Mouse (Mus musculus): ENCODE results near the gene Srebf2. TPM values are rescaled to one million over a fixed set of nuclear protein-coding genes. Genes with fewer than 3 reads are reported as not detected.
A peak's percentile ranks its signal among the peaks of the same experiment; 100 is the strongest.

Srebf2 gene
- total RNA-seq, 2 experiments from 2014 or later: 36.2 to 40.7 TPM

- no peak for ATAC-seq (replicated peaks; ENCODE audit: low FRiP score, poor library complexity, severe bottlenecking)
These were observed 28.1 kb downstream of the Srebf2 start for GRCm38 (mm10) chr15:82175091-82175490.

- no peak for ATAC-seq (replicated peaks; ENCODE audit: low FRiP score, poor library complexity, severe bottlenecking)
These were observed 30.8 kb downstream of the Srebf2 start for GRCm38 (mm10) chr15:82177743-82178290.

DNA sequence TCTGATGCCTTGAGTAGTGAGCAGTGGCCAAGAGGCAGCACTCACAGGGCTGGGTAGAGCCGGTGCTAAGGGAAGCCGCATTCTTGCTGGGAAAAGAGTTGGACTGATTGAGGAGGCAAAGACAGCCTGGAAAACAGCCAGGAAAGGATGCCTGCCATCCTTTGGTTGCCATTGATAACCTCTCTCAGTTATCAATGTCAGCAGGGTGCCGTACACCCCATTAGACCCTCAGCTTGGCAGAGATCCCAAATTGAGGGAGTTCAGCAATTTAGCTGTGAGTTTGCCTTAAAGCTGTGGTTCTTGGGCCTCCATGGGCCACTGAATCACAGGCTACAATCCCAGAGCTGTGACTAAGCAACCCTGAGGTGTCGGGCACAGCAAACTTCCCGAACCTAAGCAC is 34.1 kb downstream of the Srebf2 start:
- ATAC-seq (replicated peaks; ENCODE audit: low FRiP score, poor library complexity, severe bottlenecking): peak; percentile 39

DNA sequence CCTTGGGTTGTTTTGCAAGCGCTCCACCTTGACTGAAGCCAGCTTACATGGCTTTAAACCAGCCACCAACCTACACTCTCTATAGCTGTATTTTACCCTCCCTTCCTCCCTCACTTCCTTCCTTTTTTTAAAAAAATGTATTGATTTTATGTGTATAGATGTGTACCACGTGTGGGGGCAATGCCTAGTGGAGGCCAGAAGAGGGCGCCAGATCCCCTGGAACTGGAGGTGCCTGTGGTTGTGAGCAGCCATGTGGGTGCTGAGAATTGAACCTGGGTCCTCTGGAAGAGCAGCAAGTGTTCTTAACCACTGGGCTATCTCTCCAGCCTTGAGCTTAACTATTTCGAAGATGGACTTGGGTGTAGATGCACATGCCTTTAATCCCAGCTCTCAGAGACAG is 35.3 kb downstream of the Srebf2 start:
- no peak for ATAC-seq (replicated peaks; ENCODE audit: low FRiP score, poor library complexity, severe bottlenecking)

DNA sequence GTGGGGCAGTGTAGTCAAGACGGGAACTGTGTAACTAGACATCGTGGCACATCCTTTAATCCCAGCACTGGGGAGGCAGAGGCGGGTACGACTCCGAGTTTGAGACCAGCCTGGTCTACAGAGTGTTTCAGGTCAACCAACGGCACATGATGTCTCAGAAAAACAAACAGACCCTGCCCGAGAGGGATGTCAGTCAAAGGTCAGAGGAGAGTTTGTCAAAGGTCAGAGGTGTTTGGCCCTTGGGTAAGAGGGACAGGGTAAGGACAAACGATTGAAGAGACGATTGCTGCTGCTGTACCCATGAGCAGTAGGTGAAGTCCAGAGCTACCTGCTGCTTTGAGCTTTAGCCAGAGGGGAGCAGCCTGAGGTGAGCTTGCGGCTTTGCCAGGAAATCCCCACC is 36.6 kb downstream of the Srebf2 start:
- ATAC-seq (replicated peaks; ENCODE audit: low FRiP score, poor library complexity, severe bottlenecking): no peak

DNA sequence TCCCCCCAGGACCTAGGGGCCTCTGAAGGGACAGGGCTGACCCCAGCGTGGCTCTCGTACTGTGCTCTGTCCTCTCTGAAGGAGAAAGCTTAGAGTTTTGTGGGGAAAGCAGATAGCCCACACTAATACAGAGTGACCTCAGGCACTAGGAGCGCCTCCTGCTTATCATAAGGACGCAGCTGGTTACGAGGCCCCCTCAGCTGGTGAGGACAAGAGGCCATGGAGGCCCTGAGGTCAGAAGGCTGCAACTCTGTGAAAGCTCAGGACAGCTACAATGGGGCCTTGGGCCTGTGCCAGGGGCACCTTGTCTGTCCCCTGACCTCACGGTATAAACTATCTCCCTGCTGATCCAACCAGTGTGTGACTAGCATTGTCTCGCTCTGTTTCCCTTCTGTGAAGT is 37.2 kb downstream of the Srebf2 start:
- peak; percentile 74 for ATAC-seq (replicated peaks; ENCODE audit: low FRiP score, poor library complexity, severe bottlenecking)

- no peak for ATAC-seq (replicated peaks; ENCODE audit: low FRiP score, poor library complexity, severe bottlenecking)
These were observed 37.7 kb downstream of the Srebf2 start for GRCm38 (mm10) chr15:82184656-82185055.

- ATAC-seq (replicated peaks; ENCODE audit: low FRiP score, poor library complexity, severe bottlenecking): no peak
These were observed 38.2 kb downstream of the Srebf2 start for GRCm38 (mm10) chr15:82185062-82185783.

DNA sequence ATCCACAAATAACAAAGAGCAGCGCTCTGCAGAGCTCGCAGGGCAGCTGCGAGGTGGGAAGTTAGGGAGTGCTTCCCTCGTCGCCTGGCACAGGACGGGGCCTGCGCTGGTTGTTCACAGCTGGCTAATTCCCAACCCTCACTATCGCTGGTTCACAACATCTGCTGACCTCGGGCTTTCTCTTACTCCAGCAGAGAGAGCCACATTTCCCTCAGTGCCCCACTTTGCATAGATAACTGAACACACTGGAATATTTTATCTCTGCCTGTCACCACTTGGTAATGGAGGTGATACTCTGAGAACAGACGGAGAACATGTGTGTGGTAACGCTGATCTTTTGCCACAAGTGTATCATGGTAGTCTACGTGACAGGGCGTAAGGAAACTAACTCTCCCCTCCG is 39.1 kb downstream of the Srebf2 start:
- ATAC-seq (replicated peaks; ENCODE audit: low FRiP score, poor library complexity, severe bottlenecking): peak; percentile 64

DNA sequence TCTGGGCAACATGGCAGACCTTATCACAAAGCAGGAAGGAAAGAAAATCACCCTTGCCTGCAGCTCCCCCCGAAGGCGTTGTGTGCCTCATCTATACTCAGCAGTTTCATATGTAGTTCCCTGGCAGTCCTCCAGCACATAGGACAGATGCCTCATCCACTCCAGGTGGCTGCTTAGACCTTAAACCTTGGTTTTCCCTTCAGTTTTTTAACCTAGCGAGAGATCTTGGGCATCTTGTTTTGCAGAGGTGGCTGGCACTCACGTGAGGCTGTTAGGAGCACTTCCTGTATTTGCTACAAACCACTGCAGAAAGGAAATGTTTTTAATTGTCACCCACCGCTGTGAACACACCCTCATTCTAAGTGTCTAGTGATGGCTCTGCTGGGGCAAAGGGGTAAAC is 40.0 kb downstream of the Srebf2 start:
- 0 out of 2 replicates have a peak, but pooled peaks have one; percentile 8 for ATAC-seq (replicated peaks; ENCODE audit: low FRiP score, poor library complexity, severe bottlenecking)

- ATAC-seq (replicated peaks; ENCODE audit: low FRiP score, poor library complexity, severe bottlenecking): no peak
These were observed 40.4 kb downstream of the Srebf2 start for GRCm38 (mm10) chr15:82187401-82187800.

GRCm38 (mm10) chr15:82187924-82188323 is 40.9 kb downstream of the Srebf2 start:
- no peak for ATAC-seq (replicated peaks; ENCODE audit: low FRiP score, poor library complexity, severe bottlenecking)

DNA sequence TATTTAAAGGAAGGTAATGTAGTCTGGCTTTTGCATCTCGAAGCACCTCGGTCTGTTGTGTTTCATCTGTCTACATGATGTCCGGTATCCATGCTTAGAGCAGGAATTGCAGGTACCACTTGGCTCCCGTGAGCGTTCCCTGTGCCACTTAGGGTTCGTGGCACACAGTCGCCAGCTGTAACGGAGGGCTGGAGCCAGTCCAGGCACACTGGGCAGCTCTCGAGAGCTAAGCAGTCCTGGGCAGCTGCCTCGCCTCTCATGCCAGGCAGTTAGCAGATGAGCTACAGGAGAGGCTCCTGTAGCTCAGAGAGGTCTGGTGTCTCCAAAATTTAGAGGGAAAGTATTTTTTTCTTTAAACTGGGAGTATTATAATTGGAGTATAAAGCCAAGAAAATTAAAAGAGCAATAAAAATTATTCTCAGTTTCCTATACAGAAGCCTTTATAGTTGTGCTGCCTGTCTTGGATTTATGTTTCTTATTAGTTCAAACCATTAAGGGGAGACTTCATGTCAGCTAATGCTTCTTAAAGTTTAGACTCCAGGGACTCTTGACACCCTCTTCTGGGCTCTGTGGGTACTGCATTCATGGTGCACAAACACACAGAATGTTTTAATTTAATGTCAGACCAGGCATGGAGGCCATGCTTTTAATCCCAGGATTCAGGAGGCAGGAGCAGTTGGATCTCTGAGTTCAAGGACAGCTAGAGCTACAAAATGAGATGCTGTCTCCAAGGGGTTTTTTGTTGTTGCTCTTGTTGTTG is 41.7 kb downstream of the Srebf2 start:
- ATAC-seq (replicated peaks; ENCODE audit: low FRiP score, poor library complexity, severe bottlenecking): no peak

DNA sequence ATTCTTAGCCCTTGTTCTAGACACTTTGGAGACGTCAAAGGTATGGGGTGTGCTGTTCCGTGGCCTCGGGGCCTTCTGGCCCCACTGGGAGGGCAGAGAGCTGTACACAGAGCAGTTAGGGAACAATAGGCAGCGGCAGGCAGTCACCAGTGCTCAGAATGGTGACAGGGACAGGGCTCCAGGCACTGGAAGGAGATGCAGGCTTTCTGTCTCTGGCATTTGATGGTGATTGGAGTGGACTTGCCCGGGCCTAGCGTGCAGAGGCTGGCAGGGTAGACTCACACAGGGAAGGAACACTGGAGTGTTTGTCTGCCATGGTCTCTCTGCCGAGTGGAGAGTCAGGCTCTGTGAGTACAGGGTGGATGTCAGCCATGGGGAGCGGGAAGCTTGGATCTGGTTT is 45.6 kb downstream of the Srebf2 start:
- ATAC-seq (replicated peaks; ENCODE audit: low FRiP score, poor library complexity, severe bottlenecking): no peak

DNA sequence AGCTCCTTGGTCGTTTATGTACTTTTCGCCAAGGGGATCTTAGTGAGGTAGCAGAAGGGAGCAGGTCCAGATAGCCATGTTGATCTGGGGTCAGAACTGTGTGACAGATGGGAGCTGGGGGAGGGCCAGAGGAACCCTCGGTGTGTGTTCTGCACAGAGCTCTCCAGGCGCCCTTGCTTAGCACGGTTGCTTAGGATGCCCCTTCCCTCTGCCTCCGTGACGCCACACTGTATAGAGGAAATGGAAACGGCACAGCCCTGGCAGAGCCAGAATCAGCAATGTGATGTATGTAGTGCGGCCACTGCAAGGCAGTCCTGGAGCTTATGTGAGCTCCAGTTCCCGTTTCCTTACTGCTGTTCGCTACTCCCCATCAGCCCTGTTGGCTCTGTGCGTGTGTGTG is 49.3 kb downstream of the Srebf2 start:
- ATAC-seq (replicated peaks; ENCODE audit: low FRiP score, poor library complexity, severe bottlenecking): no peak

GRCm38 (mm10) chr15:82197246-82197750 is 50.3 kb downstream of the Srebf2 start:
- no peak for ATAC-seq (replicated peaks; ENCODE audit: low FRiP score, poor library complexity, severe bottlenecking)

DNA sequence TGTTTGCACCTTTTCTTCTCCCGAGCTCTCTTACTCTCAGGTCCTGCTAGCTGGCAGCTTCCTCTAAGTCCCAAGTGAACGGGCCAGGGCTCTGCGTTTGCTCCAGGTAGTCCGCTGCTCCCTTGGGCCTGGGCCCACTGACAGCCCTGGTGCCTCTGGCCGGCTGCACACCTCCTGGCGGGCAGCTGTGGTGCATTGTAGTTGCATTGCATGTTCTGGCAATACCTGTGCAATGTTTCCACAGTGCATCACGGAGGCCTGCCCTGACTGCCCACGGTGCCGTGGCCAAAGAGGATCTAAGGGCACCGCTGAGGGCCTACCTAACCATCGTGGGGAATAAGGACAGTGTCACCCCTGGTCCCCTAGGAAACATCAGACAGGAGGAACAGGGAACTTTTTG is 51.0 kb downstream of the Srebf2 start:
- no peak for ATAC-seq (replicated peaks; ENCODE audit: low FRiP score, poor library complexity, severe bottlenecking)

DNA sequence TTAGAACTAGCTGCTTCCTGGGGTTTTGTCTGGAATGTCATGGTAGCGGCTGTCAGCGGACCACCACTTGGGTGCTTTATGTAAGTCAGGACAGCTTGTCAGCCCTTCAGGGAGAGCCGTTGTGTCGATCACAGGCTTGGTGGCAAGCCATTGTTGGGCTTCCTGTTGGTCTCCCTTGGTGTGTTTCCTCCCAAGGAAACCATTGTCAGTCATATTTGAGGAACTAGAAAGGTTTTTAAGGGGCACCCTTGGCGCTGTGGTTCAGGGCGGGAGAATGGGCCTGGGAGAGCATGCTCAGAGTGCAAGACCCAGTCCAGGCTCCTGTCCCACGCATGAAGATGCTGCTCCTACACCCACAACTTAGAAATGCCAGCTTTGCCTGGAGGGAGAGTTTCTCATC is 51.4 kb downstream of the Srebf2 start:
- ATAC-seq (replicated peaks; ENCODE audit: low FRiP score, poor library complexity, severe bottlenecking): no peak

GRCm38 (mm10) chr15:82199546-82199945 is 52.6 kb downstream of the Srebf2 start:
- no peak for ATAC-seq (replicated peaks; ENCODE audit: low FRiP score, poor library complexity, severe bottlenecking)

GRCm38 (mm10) chr15:82202086-82202485 is 55.1 kb downstream of the Srebf2 start:
- no peak for ATAC-seq (replicated peaks; ENCODE audit: low FRiP score, poor library complexity, severe bottlenecking)

- ATAC-seq (replicated peaks; ENCODE audit: low FRiP score, poor library complexity, severe bottlenecking): no peak
These were observed 56.1 kb downstream of the Srebf2 start for GRCm38 (mm10) chr15:82203090-82203489.
